ENCODE assay signal across 8 mouse cellular contexts in genomic region chr17:34205746-34206176, GRCm38 (mm10). TPM values are rescaled to one million over a fixed set of nuclear protein-coding genes. Genes with fewer than 3 reads are reported as not detected.
DNase-seq lines count a peak whose midpoint lies in the region; ATAC-seq lines count a peak whose summit lies in the region.

No protein-coding gene starts in this region.

- peaks cover 9% of the 10 kb centered on the region for H3K4me1 ChIP-seq in intestine, embryonic 15.5 days (replicated peaks)
- H3K4me1 ChIP-seq in intestine, embryonic 16.5 days (ENCODE audit: control insufficient read depth, insufficient read depth, low read length): peaks cover 2% of the 10 kb centered on the region

- peak overlapping the region; percentile 96; the same call in 1 of the 2 replicates for H3K4me2 ChIP-seq in intestine, embryonic 15.5 days (replicated peaks)
- no peak overlapping the region for H3K4me2 ChIP-seq in intestine, embryonic 16.5 days (ENCODE audit: low read depth, low read length)

- 25% methylated on average over 9 of the region's 9 CpGs for WGBS in intestine, embryonic 15.5 days
- WGBS in intestine, embryonic 16.5 days: 30% methylated on average over 9 of the region's 9 CpGs

- H3K27ac ChIP-seq in intestine, embryonic 15.5 days: no peak overlapping the region
- no peak overlapping the region for H3K27ac ChIP-seq in intestine, embryonic 16.5 days (ENCODE audit: low read length)

- DNase-seq in MN1 (ENCODE audit: low spot score): peak; percentile 75
- DNase-seq in kidney, postnatal 10 days: peak; percentile 38
- peak; percentile 58 for DNase-seq in thymus, postnatal 4 days
- no peak for DNase-seq in adrenal gland, postnatal 4 days (ENCODE audit: low spot score in 2 of 2)

- no peaks in the 10 kb centered on the region for H3K9me3 ChIP-seq in intestine, embryonic 15.5 days
- no peaks in the 10 kb centered on the region for H3K9me3 ChIP-seq in intestine, embryonic 16.5 days (ENCODE audit: control insufficient read depth, low read length)

- no peak overlapping the region for H3K4me3 ChIP-seq in intestine, embryonic 15.5 days (replicated peaks)
- H3K4me3 ChIP-seq in intestine, embryonic 16.5 days (ENCODE audit: low read length): no peak overlapping the region

- 0 out of 2 replicates have a peak, but pooled peaks have one; percentile 24 for ATAC-seq in intestine, embryonic 15.5 days
- no peak for ATAC-seq in intestine, embryonic 16.5 days
- ATAC-seq in erythroblast, adult 5-6 weeks (replicated peaks; ENCODE audit: low FRiP score, poor library complexity, severe bottlenecking): peak; percentile 78
- ATAC-seq in megakaryocyte progenitor cell, adult 5-6 weeks (replicated peaks; ENCODE audit: poor library complexity): peak; percentile 59

- no peaks in the 10 kb centered on the region for H3K36me3 ChIP-seq in intestine, embryonic 15.5 days
- no peaks in the 10 kb centered on the region for H3K36me3 ChIP-seq in intestine, embryonic 16.5 days (ENCODE audit: control insufficient read depth, insufficient read depth, low read length)

- 0 out of 2 replicates have a peak overlapping the region, but pooled peaks have one; percentile 62 for H3K9ac ChIP-seq in intestine, embryonic 15.5 days
- H3K9ac ChIP-seq in intestine, embryonic 16.5 days (ENCODE audit: low read depth, low read length): no peak overlapping the region

- peaks cover 6% of the 10 kb centered on the region; the same call in 1 of the 2 replicates for H3K27me3 ChIP-seq in intestine, embryonic 15.5 days (replicated peaks)
- peaks cover 9% of the 10 kb centered on the region for H3K27me3 ChIP-seq in intestine, embryonic 16.5 days (replicated peaks; ENCODE audit: control insufficient read depth, insufficient read depth, low read length)

RNA-seq across cellular contexts. Expression of gene Tap2, which starts 2.4 kb away (rescaled TPM):
- 5.3 and 5.6 TPM in 2 replicates for polyA plus RNA-seq in intestine, embryonic 15.5 days (2015; fragmentation: Nextera tagmentation; extraction: Ambion mirVana)
- polyA plus RNA-seq in intestine, embryonic 16.5 days (2015; fragmentation: Nextera tagmentation; extraction: Ambion mirVana): 7.2 and 9.1 TPM in 2 replicates
- 0.38 and 5.2 TPM in 2 replicates for total RNA-seq in erythroblast, adult 5-6 weeks (2015; ENCODE audit: low replicate concordance)
- 7.8 and 11.2 TPM in 2 replicates for total RNA-seq in erythroblast, adult 5-6 weeks (2017; ENCODE audit: low replicate concordance)
- total RNA-seq in megakaryocyte progenitor cell, adult 5-6 weeks (2015): 8.5 and 17.1 TPM in 2 replicates
- 54.6 and 67.9 TPM in 2 replicates for total RNA-seq in megakaryocyte progenitor cell, adult 5-6 weeks (2017)
- total RNA-seq in adrenal gland, postnatal 4 days (2021): 10 to 100 TPM; 32.9 to 33.2 TPM

RNA-seq across cellular contexts. Expression of gene Psmb8, which starts 8.2 kb away (rescaled TPM):
- 15.5 and 16.9 TPM in 2 replicates for polyA plus RNA-seq in intestine, embryonic 15.5 days (2015; fragmentation: Nextera tagmentation; extraction: Ambion mirVana)
- 20.7 and 23.1 TPM in 2 replicates for polyA plus RNA-seq in intestine, embryonic 16.5 days (2015; fragmentation: Nextera tagmentation; extraction: Ambion mirVana)
- 35.5 and 50.4 TPM in 2 replicates for total RNA-seq in erythroblast, adult 5-6 weeks (2015; ENCODE audit: low replicate concordance)
- total RNA-seq in erythroblast, adult 5-6 weeks (2017; ENCODE audit: low replicate concordance): 34.0 and 37.2 TPM in 2 replicates
- 289 and 290 TPM in 2 replicates for total RNA-seq in megakaryocyte progenitor cell, adult 5-6 weeks (2015)
- total RNA-seq in megakaryocyte progenitor cell, adult 5-6 weeks (2017): 461 and 471 TPM in 2 replicates
- total RNA-seq in adrenal gland, postnatal 4 days (2021): 10 to 100 TPM; 25.0 to 27.4 TPM

RNA-seq across cellular contexts. Expression of gene Psmb9, which starts 18.2 kb away (rescaled TPM):
- polyA plus RNA-seq in intestine, embryonic 15.5 days (2015; fragmentation: Nextera tagmentation; extraction: Ambion mirVana): 9.3 and 9.4 TPM in 2 replicates
- polyA plus RNA-seq in intestine, embryonic 16.5 days (2015; fragmentation: Nextera tagmentation; extraction: Ambion mirVana): 13.4 and 15.3 TPM in 2 replicates
- 16.1 and 55.0 TPM in 2 replicates for total RNA-seq in erythroblast, adult 5-6 weeks (2015; ENCODE audit: low replicate concordance)
- 17.2 and 29.1 TPM in 2 replicates for total RNA-seq in erythroblast, adult 5-6 weeks (2017; ENCODE audit: low replicate concordance)
- total RNA-seq in megakaryocyte progenitor cell, adult 5-6 weeks (2015): 112 and 120 TPM in 2 replicates
- total RNA-seq in megakaryocyte progenitor cell, adult 5-6 weeks (2017): 122 and 126 TPM in 2 replicates
- 10 to 100 TPM; 12.6 to 15.0 TPM for total RNA-seq in adrenal gland, postnatal 4 days (2021)

RNA-seq across cellular contexts. Expression of gene Tap1, which starts 18.4 kb away (rescaled TPM):
- 6.2 and 6.9 TPM in 2 replicates for polyA plus RNA-seq in intestine, embryonic 15.5 days (2015; fragmentation: Nextera tagmentation; extraction: Ambion mirVana)
- 8.4 and 8.5 TPM in 2 replicates for polyA plus RNA-seq in intestine, embryonic 16.5 days (2015; fragmentation: Nextera tagmentation; extraction: Ambion mirVana)
- total RNA-seq in erythroblast, adult 5-6 weeks (2015; ENCODE audit: low replicate concordance): 6.9 and 12.1 TPM in 2 replicates
- total RNA-seq in erythroblast, adult 5-6 weeks (2017; ENCODE audit: low replicate concordance): 13.3 and 24.7 TPM in 2 replicates
- total RNA-seq in megakaryocyte progenitor cell, adult 5-6 weeks (2015): 27.6 and 30.5 TPM in 2 replicates
- total RNA-seq in megakaryocyte progenitor cell, adult 5-6 weeks (2017): 62.5 and 82.8 TPM in 2 replicates
- 10 to 100 TPM; 20.8 to 22.1 TPM for total RNA-seq in adrenal gland, postnatal 4 days (2021)

RNA-seq across cellular contexts. Expression of gene H2-Ob, which starts 32.9 kb away (rescaled TPM):
- 0.06 and 0.13 TPM in 2 replicates for polyA plus RNA-seq in intestine, embryonic 15.5 days (2015; fragmentation: Nextera tagmentation; extraction: Ambion mirVana)
- polyA plus RNA-seq in intestine, embryonic 16.5 days (2015; fragmentation: Nextera tagmentation; extraction: Ambion mirVana): 0.15 and 0.21 TPM in 2 replicates
- total RNA-seq in erythroblast, adult 5-6 weeks (2015; ENCODE audit: low replicate concordance): 4.8 and 8.1 TPM in 2 replicates
- 1.4 TPM in 1 of 2 replicates, not detected in the other for total RNA-seq in erythroblast, adult 5-6 weeks (2017; ENCODE audit: low replicate concordance)
- 6.6 and 13.1 TPM in 2 replicates for total RNA-seq in megakaryocyte progenitor cell, adult 5-6 weeks (2015)
- 3.7 and 8.6 TPM in 2 replicates for total RNA-seq in megakaryocyte progenitor cell, adult 5-6 weeks (2017)
- total RNA-seq in adrenal gland, postnatal 4 days (2021): under 1 TPM; 0.28 to 0.65 TPM

Comparison
In these comparisons a context has a peak if more than half of its experiments do, and no peak if none do; other contexts are left out.
1. DNase-seq: peak in MN1 (single experiment), kidney, postnatal 10 days (single experiment) and thymus, postnatal 4 days (single experiment); none in adrenal gland, postnatal 4 days (0 of 2).
2. RNA of gene Psmb8, which starts 8.2 kb away (total RNA-seq): 289 to 471 TPM in megakaryocyte progenitor cell, adult 5-6 weeks; 34.0 to 50.4 TPM in erythroblast, adult 5-6 weeks and 25.0 to 27.4 TPM in adrenal gland, postnatal 4 days; every median in the first group is over 4 times any median in the second.